Mouse (Mus musculus) embryonic fibroblast, embryonic 13.5 days (primary cell): ENCODE measurements at regions not wholly inside any gene's neighbourhood (a gene's known extent, or its start where the extent isn't known, plus 50 kb on each side); places are given as distances from the start of the nearest gene placed in this dataset.

Experiments used
- CTCF ChIP-seq: IDR thresholded peaks from 2 replicates; pipeline ENCODE4 v1.5.1; 2011; ENCODE audit warnings: mild to moderate bottlenecking, control low read depth, low read length, moderate library complexity, borderline replicate concordance; ENCODE audit not compliant: insufficient read depth
- POLR2A ChIP-seq: IDR thresholded peaks from 2 replicates; pipeline ENCODE4 v1.6.1; 2011; ENCODE audit warnings: low read depth, mild to moderate bottlenecking, control low read depth, low read length, moderate library complexity

- TF ChIP-seq POLR2A: no peak
- TF ChIP-seq CTCF: no peak
These were observed 120.0 kb upstream of the Gm21876 start for GRCm38 (mm10) chrX:21295460-21295859.
